Mouse (Mus musculus) spleen, adult 2 months (tissue): ENCODE measurements around the gene 1700008O03Rik.

Experiments
- CTCF ChIP-seq: fragments of 200-500 bp; IDR thresholded peaks from 2 replicates; pipeline ENCODE4 v1.5.1; 2011; ENCODE audit warnings: mild to moderate bottlenecking, inconsistent platforms; ENCODE audit not compliant: insufficient read depth, insufficient read length, insufficient replicate concordance; ENCODE audit errors: extremely low read depth
- POLR2A ChIP-seq: fragments of 200-500 bp; IDR thresholded peaks from 2 replicates; pipeline ENCODE4 v1.6.1; 2011; ENCODE audit warnings: low read depth, low read length, inconsistent platforms

DNA sequence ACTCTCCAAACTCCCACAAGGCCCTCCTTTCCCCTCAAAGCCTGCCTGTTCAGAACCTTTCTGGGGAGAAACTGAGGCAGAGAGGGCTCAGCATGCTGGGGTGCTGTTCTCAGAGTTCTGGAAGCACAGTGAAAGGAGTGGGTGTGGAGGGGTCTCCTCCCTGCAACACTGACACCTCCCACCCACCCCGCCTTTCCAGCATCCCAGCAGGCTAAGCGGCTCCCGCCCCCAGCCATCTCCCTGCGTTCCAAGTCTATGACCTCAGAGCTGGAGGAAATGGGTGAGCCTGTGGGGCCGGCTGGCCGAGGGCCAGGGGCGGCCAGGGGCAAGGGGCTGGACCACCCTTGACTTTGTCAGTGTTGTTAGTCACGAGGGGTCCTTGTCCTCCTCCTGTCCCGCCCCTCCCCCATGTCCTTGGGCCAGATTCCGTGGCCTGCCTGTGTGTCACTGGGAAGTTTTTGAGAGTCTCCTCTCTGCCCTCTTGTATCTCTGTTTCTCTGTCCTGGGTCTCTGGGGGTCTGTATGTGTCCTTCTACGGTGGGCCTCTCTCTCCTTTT, 42.1 kb downstream of the 1700008O03Rik start:
- TF ChIP-seq POLR2A (no peak), CTCF (no peak)
